Mouse (Mus musculus): Measurements from ENCODE around the gene Ift52. TPM values are rescaled to one million over a fixed set of nuclear protein-coding genes. Genes with fewer than 3 reads are reported as not detected.

The Ift52 gene
- total RNA-seq (2021): 10 to 100 TPM; 21.1 to 21.5 TPM
- long read RNA-seq, experiment 1, transcript Ift52-201 (13 exons, 2,248 nt): major isoform, 21 of 28 reads
- long read RNA-seq, experiment 1, partial matches to known transcripts: 3 of 28 reads
- long read RNA-seq, experiment 1, other reads (novel, unspliced or antisense): 4 of 28 reads
- long read RNA-seq, experiment 2, transcript Ift52-201 (13 exons, 2,248 nt): major isoform, 23 of 28 reads
- long read RNA-seq, experiment 2, partial matches to known transcripts: 0 of 28 reads
- long read RNA-seq, experiment 2, other reads (novel, unspliced or antisense): 5 of 28 reads

GRCm38 (mm10) chr2:163016916-163017743 lies at the start of gene Ift52:
TSS of gene Ift52 (plus strand) at chr2:163017354.
- peak; percentile 77 to 89 for DNase-seq (ENCODE audit: low spot score in 2 of 2)

GRCm38 (mm10) chr2:162968357-162968756 lies 48.8 kb upstream of the Ift52 start:
- DNase-seq (ENCODE audit: low spot score in 2 of 2): no peak

- no peak for DNase-seq (ENCODE audit: low spot score in 2 of 2)
Measured at GRCm38 (mm10) chr2:162969101-162969500, 48.1 kb upstream of the Ift52 start.

- no peak for DNase-seq (ENCODE audit: low spot score in 2 of 2)
Measured at GRCm38 (mm10) chr2:162970896-162971295, 46.3 kb upstream of the Ift52 start.

- no peak for DNase-seq (ENCODE audit: low spot score in 2 of 2)
Measured at GRCm38 (mm10) chr2:162972752-162973151, 44.4 kb upstream of the Ift52 start.

GRCm38 (mm10) chr2:162973206-162973605 lies 43.9 kb upstream of the Ift52 start:
- no peak for DNase-seq (ENCODE audit: low spot score in 2 of 2)

GRCm38 (mm10) chr2:162973637-162974036 lies 43.5 kb upstream of the Ift52 start:
- DNase-seq (ENCODE audit: low spot score in 2 of 2): no peak

GRCm38 (mm10) chr2:162975157-162975775 lies 41.9 kb upstream of the Ift52 start:
- no peak for DNase-seq (ENCODE audit: low spot score in 2 of 2)

GRCm38 (mm10) chr2:162976001-162976400 lies 41.2 kb upstream of the Ift52 start:
- no peak for DNase-seq (ENCODE audit: low spot score in 2 of 2)

- DNase-seq (ENCODE audit: low spot score in 2 of 2): no peak
Measured at GRCm38 (mm10) chr2:162984381-162984780, 32.8 kb upstream of the Ift52 start.

- peak in 1 of 2 experiments; percentile 47 for DNase-seq (ENCODE audit: low spot score in 2 of 2)
Measured at GRCm38 (mm10) chr2:162985923-162986322, 31.2 kb upstream of the Ift52 start.

GRCm38 (mm10) chr2:162986764-162987163 lies 30.4 kb upstream of the Ift52 start:
- DNase-seq (ENCODE audit: low spot score in 2 of 2): no peak

- DNase-seq (ENCODE audit: low spot score in 2 of 2): no peak
Measured at GRCm38 (mm10) chr2:162987218-162987617, 29.9 kb upstream of the Ift52 start, which contains the start of gene Sgk2. TSS of gene Sgk2 (plus strand) at chr2:162987330.

GRCm38 (mm10) chr2:162988235-162988634 lies 28.9 kb upstream of the Ift52 start:
- DNase-seq (ENCODE audit: low spot score in 2 of 2): no peak

GRCm38 (mm10) chr2:162991394-162992083 lies 25.6 kb upstream of the Ift52 start:
- DNase-seq (ENCODE audit: low spot score in 2 of 2): no peak

GRCm38 (mm10) chr2:162992084-162992437 lies 25.1 kb upstream of the Ift52 start:
- DNase-seq (ENCODE audit: low spot score in 2 of 2): no peak

- no peak for DNase-seq (ENCODE audit: low spot score in 2 of 2)
Measured at GRCm38 (mm10) chr2:162993881-162994616, 23.1 kb upstream of the Ift52 start.

- DNase-seq (ENCODE audit: low spot score in 2 of 2): peak in 1 of 2 experiments; percentile 63
Measured at GRCm38 (mm10) chr2:162998528-162999230, 18.5 kb upstream of the Ift52 start.

GRCm38 (mm10) chr2:162999744-163000143 lies 17.4 kb upstream of the Ift52 start:
- peak in 1 of 2 experiments; percentile 26 for DNase-seq (ENCODE audit: low spot score in 2 of 2)

- DNase-seq (ENCODE audit: low spot score in 2 of 2): no peak
Measured at GRCm38 (mm10) chr2:163001071-163001470, 16.1 kb upstream of the Ift52 start.
